Mouse (Mus musculus) layer of hippocampus, postnatal 36 days (tissue): ENCODE results near the gene Actn4. TPM values are rescaled to one million over a fixed set of nuclear protein-coding genes. Genes with fewer than 3 reads are reported as not detected.
"Not testable (repeated sequence)": the region's sequence is repeated elsewhere in the genome, so short reads cannot be mapped to it uniquely, and the experiment has no call there.

Experiments
- DNase-seq, 2 experiments: peaks; one replicate each; pipeline ENCODE4 v3.0.0; 2022
- total RNA-seq, 2 experiments: library from RNA; stranded (reverse); gene quantifications; 2 replicates each; pipeline ENCODE4 v1.2.3; 2021

Gene Actn4
- total RNA-seq, 2 experiments from 2014 or later, result 121 to 130 TPM

GRCm38 (mm10) chr7:28969672-28970394, 7.7 kb upstream of the Actn4 start:
- DNase-seq, result no peak

- DNase-seq, result no peak
Observed at GRCm38 (mm10) chr7:28969271-28969670, 7.1 kb upstream of the Actn4 start.

- not testable (repeated sequence) for DNase-seq
Observed at GRCm38 (mm10) chr7:28968120-28968519, 6.0 kb upstream of the Actn4 start.

- DNase-seq, result no peak
Observed at GRCm38 (mm10) chr7:28966751-28967505, 4.8 kb upstream of the Actn4 start.

- DNase-seq, result no peak
Observed at GRCm38 (mm10) chr7:28966181-28966580, 4.0 kb upstream of the Actn4 start.

GRCm38 (mm10) chr7:28965346-28965840, 3.3 kb upstream of the Actn4 start:
- DNase-seq, result no peak

GRCm38 (mm10) chr7:28963399-28963923, 1.3 kb upstream of the Actn4 start:
- no peak for DNase-seq

GRCm38 (mm10) chr7:28961584-28961926, 585 bp downstream of the Actn4 start:
- DNase-seq, result no peak

GRCm38 (mm10) chr7:28960354-28961046, 1.6 kb downstream of the Actn4 start:
- no peak for DNase-seq

GRCm38 (mm10) chr7:28959505-28960045, 2.6 kb downstream of the Actn4 start:
- DNase-seq, result no peak

- DNase-seq, result no peak
Observed at GRCm38 (mm10) chr7:28958770-28959169, 3.4 kb downstream of the Actn4 start.

GRCm38 (mm10) chr7:28957997-28958725, 4.0 kb downstream of the Actn4 start:
- no peak for DNase-seq

GRCm38 (mm10) chr7:28957286-28957685, 4.9 kb downstream of the Actn4 start:
- no peak for DNase-seq

- no peak for DNase-seq
Observed at GRCm38 (mm10) chr7:28956270-28956669, 5.9 kb downstream of the Actn4 start.

GRCm38 (mm10) chr7:28955295-28955897, 6.7 kb downstream of the Actn4 start:
- no peak for DNase-seq

GRCm38 (mm10) chr7:28954773-28955172, 7.4 kb downstream of the Actn4 start:
- DNase-seq, result no peak

GRCm38 (mm10) chr7:28953476-28954376, 8.4 kb downstream of the Actn4 start:
- no peak for DNase-seq

- no peak for DNase-seq
Observed at GRCm38 (mm10) chr7:28952786-28953185, 9.4 kb downstream of the Actn4 start.

GRCm38 (mm10) chr7:28951764-28952163, 10.4 kb downstream of the Actn4 start:
- DNase-seq, result no peak

- no peak for DNase-seq
Observed at GRCm38 (mm10) chr7:28950346-28951037, 11.6 kb downstream of the Actn4 start.
